Mouse (Mus musculus): ENCODE measurements at regions not wholly inside any gene's neighbourhood (a gene's known extent, or its start where the extent isn't known, plus 50 kb on each side); places are given as distances from the start of the nearest gene placed in this dataset.

DNA sequence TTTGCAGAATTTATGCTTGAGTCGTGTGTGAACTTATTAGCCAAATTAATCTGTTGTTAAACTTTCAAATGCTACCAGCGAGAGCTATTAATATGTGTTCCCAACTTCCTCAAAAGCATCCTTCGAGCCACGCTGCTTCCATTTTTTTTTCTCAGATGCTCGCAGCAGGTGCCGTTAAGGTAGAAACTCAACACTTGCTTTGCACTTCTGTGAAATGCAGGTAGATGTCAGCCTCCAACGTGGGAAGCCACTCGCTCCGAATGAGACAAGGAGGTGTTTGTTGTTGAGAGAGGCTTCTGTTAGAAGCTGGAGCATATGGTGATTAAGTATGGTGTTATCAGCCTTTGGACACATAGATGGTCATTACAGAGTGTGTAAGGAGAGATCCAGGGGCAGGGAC lies 433.1 kb upstream of the Adgrl2 start:
- no peak for DNase-seq (ENCODE audit: low spot score)
- Histone ChIP-seq H3K27me3 (replicated peaks; ENCODE audit: insufficient read depth, low read length) (no peaks in the 10 kb centered on the region), H3K27ac (ENCODE audit: low read length) (no peak overlapping the region), H3K36me3 (ENCODE audit: insufficient read depth, low read length) (no peaks in the 10 kb centered on the region), H3K9ac (replicated peaks; ENCODE audit: low read depth) (no peak overlapping the region), H3K9me3 (ENCODE audit: low read length) (no peaks in the 10 kb centered on the region), H3K4me2 (replicated peaks; ENCODE audit: low read depth, low read length) (no peak overlapping the region), H3K4me1 (ENCODE audit: insufficient read depth, low read depth, low read length) (no peaks in the 10 kb centered on the region), H3K4me3 (ENCODE audit: low read depth, low read length) (no peak overlapping the region)
- 57% methylated on average over 9 of the region's 9 CpGs for WGBS
- no peak for ATAC-seq
- no peak for TF ChIP-seq EP300 (IDR thresholded peaks at IDR 0.05)
- TF ChIP-seq CTCF (IDR thresholded peaks at IDR 0.05): no peak

GRCm38 (mm10) chr3:149415081-149415480 lies 424.7 kb upstream of the Adgrl2 start:
- 61% methylated on average over 4 of the region's 4 CpGs for whole genome bisulfite sequencing
- no peak overlapping the region for H3K9ac ChIP-seq (replicated peaks; ENCODE audit: low read depth)
- H3K36me3 ChIP-seq (ENCODE audit: insufficient read depth, low read length): no peaks in the 10 kb centered on the region
- H3K4me3 ChIP-seq (ENCODE audit: low read depth, low read length): no peak overlapping the region
- H3K4me1 ChIP-seq (ENCODE audit: insufficient read depth, low read depth, low read length): no peaks in the 10 kb centered on the region
- ATAC-seq (no peak), DNase-seq (ENCODE audit: low spot score) (no peak)
- no peaks in the 10 kb centered on the region for H3K9me3 ChIP-seq (ENCODE audit: low read length)
- no peak overlapping the region for H3K27ac ChIP-seq (ENCODE audit: low read length)
- H3K27me3 ChIP-seq (replicated peaks; ENCODE audit: insufficient read depth, low read length): no peaks in the 10 kb centered on the region
- H3K4me2 ChIP-seq (replicated peaks; ENCODE audit: low read depth, low read length): no peak overlapping the region
- TF ChIP-seq EP300 (IDR thresholded peaks at IDR 0.05) (no peak), CTCF (IDR thresholded peaks at IDR 0.05) (no peak)

DNA sequence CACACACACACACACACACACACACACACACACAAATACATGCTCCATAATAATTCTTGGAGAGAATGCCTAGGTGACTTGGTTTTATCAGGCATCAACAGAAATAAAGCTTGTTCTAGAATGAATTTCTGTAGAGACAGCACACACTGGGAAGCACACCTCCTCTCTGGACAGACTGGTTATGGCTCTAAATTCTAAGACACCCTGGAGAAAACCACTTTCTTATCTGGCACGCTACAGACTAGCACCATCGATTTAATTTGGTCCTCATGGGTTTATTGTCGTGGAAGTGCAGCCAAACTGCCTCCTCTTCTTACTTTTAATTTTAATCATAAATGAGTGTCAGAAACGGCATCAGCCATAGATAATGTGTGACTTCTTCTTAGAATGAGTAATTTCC lies 422.8 kb upstream of the Adgrl2 start:
- Histone ChIP-seq H3K36me3 (ENCODE audit: insufficient read depth, low read length) (no peaks in the 10 kb centered on the region), H3K4me2 (replicated peaks; ENCODE audit: low read depth, low read length) (no peak overlapping the region), H3K4me1 (ENCODE audit: insufficient read depth, low read depth, low read length) (no peaks in the 10 kb centered on the region), H3K27ac (ENCODE audit: low read length) (no peak overlapping the region), H3K9me3 (ENCODE audit: low read length) (no peaks in the 10 kb centered on the region), H3K4me3 (ENCODE audit: low read depth, low read length) (no peak overlapping the region), H3K9ac (replicated peaks; ENCODE audit: low read depth) (no peak overlapping the region), H3K27me3 (replicated peaks; ENCODE audit: insufficient read depth, low read length) (no peaks in the 10 kb centered on the region)
- DNase-seq (ENCODE audit: low spot score) (no peak), ATAC-seq (no peak)
- TF ChIP-seq CTCF (IDR thresholded peaks at IDR 0.05): no peak
- no peak for TF ChIP-seq EP300 (IDR thresholded peaks at IDR 0.05)
- WGBS: 72% methylated on average over 4 of the region's 4 CpGs

- no peak for DNase-seq (ENCODE audit: low spot score)
- Histone ChIP-seq H3K27me3 (replicated peaks; ENCODE audit: insufficient read depth, low read length) (no peaks in the 10 kb centered on the region), H3K27ac (ENCODE audit: low read length) (no peak overlapping the region), H3K4me2 (replicated peaks; ENCODE audit: low read depth, low read length) (no peak overlapping the region), H3K4me1 (ENCODE audit: insufficient read depth, low read depth, low read length) (no peaks in the 10 kb centered on the region), H3K4me3 (ENCODE audit: low read depth, low read length) (no peak overlapping the region), H3K9me3 (ENCODE audit: low read length) (no peaks in the 10 kb centered on the region), H3K9ac (replicated peaks; ENCODE audit: low read depth) (no peak overlapping the region), H3K36me3 (ENCODE audit: insufficient read depth, low read length) (no peaks in the 10 kb centered on the region)
- 85% methylated on average over 2 of the region's 2 CpGs for WGBS
- ATAC-seq: no peak
- TF ChIP-seq CTCF (IDR thresholded peaks at IDR 0.05): no peak
- no peak for TF ChIP-seq EP300 (IDR thresholded peaks at IDR 0.05)
These were observed 420.2 kb upstream of the Adgrl2 start for GRCm38 (mm10) chr3:149410518-149410917.

DNA sequence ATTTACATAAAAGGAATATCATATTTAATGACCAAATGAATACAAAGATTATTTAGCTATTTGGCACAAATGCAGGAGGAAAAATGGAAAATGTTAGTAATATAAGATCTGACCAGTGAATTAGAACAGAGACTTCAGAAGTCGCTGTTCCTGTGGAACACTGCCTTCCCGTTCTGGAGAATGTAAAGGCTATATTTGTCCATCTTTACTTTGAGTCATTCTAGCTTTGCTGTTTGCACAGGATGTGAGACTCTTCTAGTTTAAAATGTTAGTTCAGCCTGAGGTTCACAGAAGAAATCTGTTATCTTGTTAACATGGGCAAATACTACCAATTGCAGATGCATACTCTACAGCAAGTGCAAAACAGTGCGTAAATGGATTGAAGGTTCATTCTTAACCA lies 418.5 kb upstream of the Adgrl2 start:
- TF ChIP-seq CTCF (IDR thresholded peaks at IDR 0.05): no peak
- no peak for TF ChIP-seq EP300 (IDR thresholded peaks at IDR 0.05)
- Histone ChIP-seq H3K4me1 (ENCODE audit: insufficient read depth, low read depth, low read length) (no peaks in the 10 kb centered on the region), H3K9me3 (ENCODE audit: low read length) (no peaks in the 10 kb centered on the region), H3K27ac (ENCODE audit: low read length) (no peak overlapping the region), H3K9ac (replicated peaks; ENCODE audit: low read depth) (no peak overlapping the region), H3K36me3 (ENCODE audit: insufficient read depth, low read length) (no peaks in the 10 kb centered on the region), H3K4me2 (replicated peaks; ENCODE audit: low read depth, low read length) (no peak overlapping the region), H3K4me3 (ENCODE audit: low read depth, low read length) (no peak overlapping the region), H3K27me3 (replicated peaks; ENCODE audit: insufficient read depth, low read length) (no peaks in the 10 kb centered on the region)
- no peak for DNase-seq (ENCODE audit: low spot score)
- ATAC-seq: no peak
- whole genome bisulfite sequencing: 61% methylated on average over 3 of the region's 3 CpGs

DNA sequence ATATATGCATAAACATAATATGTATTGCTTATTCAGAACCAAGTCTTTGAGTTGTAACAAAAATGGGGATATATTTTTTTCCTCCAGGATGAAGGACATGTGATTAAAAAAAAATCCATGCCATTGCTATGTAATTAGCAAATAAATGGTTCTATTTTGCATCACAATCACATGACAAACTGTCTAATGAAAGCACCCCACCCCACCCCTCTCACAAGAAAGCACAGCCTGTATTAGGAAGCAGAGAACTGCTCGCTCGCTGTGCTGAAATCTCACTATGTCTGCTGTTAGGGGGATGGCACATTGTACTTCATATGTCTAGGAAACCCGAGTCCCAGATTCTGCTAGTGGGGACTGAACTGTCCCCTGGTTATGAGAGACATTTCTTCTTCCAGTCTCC lies 415.5 kb upstream of the Adgrl2 start:
- ATAC-seq (no peak), DNase-seq (ENCODE audit: low spot score) (no peak)
- H3K4me1 ChIP-seq (ENCODE audit: insufficient read depth, low read depth, low read length): no peaks in the 10 kb centered on the region
- TF ChIP-seq EP300 (IDR thresholded peaks at IDR 0.05) (no peak), CTCF (IDR thresholded peaks at IDR 0.05) (no peak)
- no peak overlapping the region for H3K4me2 ChIP-seq (replicated peaks; ENCODE audit: low read depth, low read length)
- no peaks in the 10 kb centered on the region for H3K27me3 ChIP-seq (replicated peaks; ENCODE audit: insufficient read depth, low read length)
- H3K27ac ChIP-seq (ENCODE audit: low read length): no peak overlapping the region
- no peak overlapping the region for H3K9ac ChIP-seq (replicated peaks; ENCODE audit: low read depth)
- no peak overlapping the region for H3K4me3 ChIP-seq (ENCODE audit: low read depth, low read length)
- H3K36me3 ChIP-seq (ENCODE audit: insufficient read depth, low read length): no peaks in the 10 kb centered on the region
- 75% methylated on average over 3 of the region's 3 CpGs for WGBS
- H3K9me3 ChIP-seq (ENCODE audit: low read length): no peaks in the 10 kb centered on the region

DNA sequence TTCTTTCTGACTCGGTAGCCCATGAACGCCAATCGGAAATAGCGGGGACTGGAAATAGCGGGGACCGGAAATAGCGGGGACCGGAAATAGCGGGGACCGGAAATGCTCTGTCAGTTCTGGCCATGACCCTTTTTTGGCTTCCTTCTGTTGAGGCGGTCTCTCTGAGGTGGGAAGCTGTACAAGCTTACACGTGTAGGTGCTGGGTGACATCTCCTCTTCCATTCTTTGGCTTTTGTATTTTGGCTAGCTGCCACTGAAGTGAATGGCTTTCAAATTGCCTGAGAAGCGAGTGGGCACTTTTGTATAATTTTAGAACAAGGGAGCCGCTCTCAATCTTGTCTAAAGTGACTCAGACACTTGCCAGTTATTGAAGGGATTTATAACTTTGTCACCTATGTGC lies 414.3 kb upstream of the Adgrl2 start:
- Histone ChIP-seq H3K27ac (ENCODE audit: low read length) (no peak overlapping the region), H3K27me3 (replicated peaks; ENCODE audit: insufficient read depth, low read length) (no peaks in the 10 kb centered on the region), H3K4me2 (replicated peaks; ENCODE audit: low read depth, low read length) (no peak overlapping the region), H3K9ac (replicated peaks; ENCODE audit: low read depth) (no peak overlapping the region), H3K4me3 (ENCODE audit: low read depth, low read length) (no peak overlapping the region), H3K36me3 (ENCODE audit: insufficient read depth, low read length) (no peaks in the 10 kb centered on the region), H3K9me3 (ENCODE audit: low read length) (no peaks in the 10 kb centered on the region), H3K4me1 (ENCODE audit: insufficient read depth, low read depth, low read length) (no peaks in the 10 kb centered on the region)
- DNase-seq (ENCODE audit: low spot score) (no peak), ATAC-seq (no peak)
- 88% methylated on average over 14 of the region's 14 CpGs for WGBS
- TF ChIP-seq EP300 (IDR thresholded peaks at IDR 0.05) (no peak), CTCF (IDR thresholded peaks at IDR 0.05) (no peak)

All from lung, postnatal 0 days (tissue).